Mouse (Mus musculus) kidney, postnatal 0 days (tissue): ENCODE measurements at regions not wholly inside any gene's neighbourhood (a gene's known extent, or its start where the extent isn't known, plus 50 kb on each side); places are given as distances from the start of the nearest gene placed in this dataset.

ENCODE experiments used
- ATAC-seq: fragments of 200-750 bp; cut with Nextera tagmentation; replicated peaks from 2 replicates; pipeline ENCODE4 v1.8.0; 2017; ENCODE audit warnings: low read depth, moderate number of reproducible peaks, moderate TSS enrichment, moderate library complexity; ENCODE audit not compliant: low FRiP score
- DNase-seq: peaks from one replicate; pipeline ENCODE4 v3.0.0-alpha.2; 2016; ENCODE audit warnings: low spot score
- H3K27ac ChIP-seq: fragments of 300-500 bp; sonication (generic); 2 replicates; pipeline ENCODE4 v1.5.1; 2014; ENCODE audit warnings: mild to moderate bottlenecking
- H3K27me3 ChIP-seq: fragments of 300-500 bp; sonication (generic); 2 replicates; pipeline ENCODE4 v1.6.1; 2014; ENCODE audit warnings: low read length, mixed read lengths; ENCODE audit not compliant: insufficient read depth
- H3K36me3 ChIP-seq: fragments of 300-500 bp; sonication (generic); 2 replicates; pipeline ENCODE4 v1.6.1; 2014; ENCODE audit warnings: low read length, mixed read lengths; ENCODE audit not compliant: insufficient read depth
- H3K4me1 ChIP-seq: fragments of 300-500 bp; sonication (generic); replicated peaks from 2 replicates; pipeline ENCODE4 v1.6.1; 2014; ENCODE audit warnings: antibody characterized with exemption, low read length, mixed read lengths; ENCODE audit not compliant: insufficient read depth
- H3K4me2 ChIP-seq: fragments of 300-500 bp; sonication (generic); 2 replicates; pipeline ENCODE4 v1.6.1; 2014; ENCODE audit warnings: mild to moderate bottlenecking, low read length, moderate library complexity, mixed read lengths
- H3K4me3 ChIP-seq: fragments of 300-500 bp; sonication (generic); replicated peaks from 2 replicates; pipeline ENCODE4 v1.5.1; 2014; ENCODE audit warnings: low read depth, low read length
- H3K9ac ChIP-seq: fragments of 300-500 bp; sonication (generic); 2 replicates; pipeline ENCODE4 v1.6.1; 2014; ENCODE audit warnings: low read depth, low read length
- H3K9me3 ChIP-seq: fragments of 300-500 bp; sonication (generic); replicated peaks from 2 replicates; pipeline ENCODE4 v1.6.1; 2016; ENCODE audit warnings: low read length, inconsistent platforms, mixed read lengths
- CTCF ChIP-seq: IDR thresholded peaks from 2 replicates; pipeline ENCODE4 v1.5.1; 2016; ENCODE audit warnings: antibody characterized with exemption, low read depth, mild to moderate bottlenecking, moderate library complexity
- WGBS: fragments of 180-500 bp; shearing (Covaris S2); extraction: QIAGEN DNeasy Blood & Tissue Kit; methylation state at CpG from one replicate; pipeline ENCODE4 v1.1.7; 2014; 5-methylcytosine and 5-hydroxymethylcytosine counted together

DNA sequence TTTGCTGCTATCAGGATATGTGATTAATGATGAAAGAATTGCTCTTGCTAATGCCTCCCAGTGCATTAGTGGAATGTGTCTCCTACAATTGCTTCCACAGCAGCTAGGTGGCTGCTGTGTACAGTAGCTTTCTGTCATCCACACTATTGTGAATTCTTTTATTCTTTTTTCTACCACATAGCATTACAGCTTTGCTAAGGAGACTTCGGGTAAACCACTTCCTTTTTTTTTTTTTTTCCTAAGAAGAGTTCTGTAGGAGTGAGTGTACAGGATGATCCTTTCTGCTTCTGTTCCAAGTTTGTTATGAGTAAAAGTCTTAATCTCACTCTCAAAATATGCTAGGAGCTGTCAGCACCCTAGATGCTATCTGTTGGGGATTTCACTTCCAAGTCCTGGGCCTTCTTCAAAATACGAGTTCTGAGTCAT, 110.6 kb downstream of the Rassf9 start:
- ATAC-seq (no peak), DNase-seq (peak; percentile 38)
- Histone ChIP-seq H3K4me3 (no peak overlapping the region), H3K36me3 (no peaks in the 10 kb centered on the region), H3K4me2 (no peak overlapping the region), H3K27ac (no peak overlapping the region), H3K27me3 (no peaks in the 10 kb centered on the region), H3K4me1 (no peaks in the 10 kb centered on the region), H3K9me3 (no peaks in the 10 kb centered on the region), H3K9ac (no peak overlapping the region)
- peak; percentile 43 for TF ChIP-seq CTCF
- WGBS: 55% methylated on average over 2 of the region's 2 CpGs

DNA sequence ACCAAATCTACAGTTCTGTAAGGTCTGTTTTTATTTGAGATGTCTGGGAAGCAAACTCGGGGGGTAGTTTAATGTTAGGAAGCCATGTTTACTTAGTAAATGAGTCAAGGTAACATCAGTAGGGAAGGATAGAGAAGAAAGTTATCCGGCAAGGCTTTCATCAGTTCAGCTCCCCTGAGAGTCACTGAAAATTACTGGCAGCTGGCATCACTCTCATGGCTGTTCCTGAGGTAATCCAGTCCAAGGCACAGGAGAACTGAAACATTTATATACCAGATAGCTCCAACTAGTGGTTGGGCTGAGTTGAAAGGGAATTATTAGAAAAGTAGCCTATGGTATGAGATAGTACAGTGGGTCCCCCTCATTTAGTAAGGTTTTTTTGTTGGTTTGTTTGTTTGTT, 106.7 kb downstream of the Rassf9 start:
- DNase-seq (no peak), ATAC-seq (no peak)
- H3K9me3 ChIP-seq: no peaks in the 10 kb centered on the region
- H3K4me1 ChIP-seq: no peaks in the 10 kb centered on the region
- H3K4me3 ChIP-seq: no peak overlapping the region
- no peak overlapping the region for H3K4me2 ChIP-seq
- H3K9ac ChIP-seq: no peak overlapping the region
- H3K36me3 ChIP-seq: no peaks in the 10 kb centered on the region
- no peak overlapping the region for H3K27ac ChIP-seq
- H3K27me3 ChIP-seq: no peaks in the 10 kb centered on the region
- WGBS: 44% methylated on average over 2 of the region's 2 CpGs
- TF ChIP-seq CTCF: peak; percentile 24; the same call in 1 of the 2 replicates

DNA sequence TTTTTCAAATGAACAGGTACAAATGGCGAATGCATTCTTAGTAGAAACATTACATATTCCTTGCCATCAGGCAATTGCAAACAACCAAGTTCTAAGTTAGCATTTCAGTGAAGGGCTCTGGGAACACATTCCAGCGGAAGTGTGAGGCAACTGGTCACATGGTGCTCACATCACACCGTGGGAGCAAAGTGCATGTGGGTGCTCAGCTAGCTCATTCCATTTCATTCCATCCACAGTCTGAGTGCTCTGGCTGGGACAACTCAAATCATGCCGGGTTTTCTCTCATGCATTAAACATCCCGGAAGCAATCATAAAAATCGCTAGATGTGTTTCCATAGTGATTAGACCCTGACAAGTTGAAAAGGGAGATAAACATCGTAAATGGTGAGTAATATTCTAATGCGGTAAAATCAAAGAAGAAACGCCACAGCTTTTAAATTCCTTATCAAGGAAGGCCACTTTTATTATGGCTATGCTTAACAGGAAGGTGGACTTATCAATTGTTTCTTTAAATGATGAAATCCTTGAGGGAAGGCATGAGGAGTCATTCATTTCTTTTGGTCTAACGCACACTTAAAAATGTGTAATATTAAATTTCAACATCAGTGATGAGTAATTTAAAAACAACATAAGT, 104.1 kb downstream of the Rassf9 start:
- WGBS: 75% methylated on average over 10 of the region's 10 CpGs
- Histone ChIP-seq H3K27me3 (no peaks in the 10 kb centered on the region), H3K27ac (no peak overlapping the region), H3K9ac (no peak overlapping the region), H3K4me2 (no peak overlapping the region), H3K9me3 (no peaks in the 10 kb centered on the region), H3K4me3 (no peak overlapping the region), H3K36me3 (no peaks in the 10 kb centered on the region), H3K4me1 (no peaks in the 10 kb centered on the region)
- no peak for DNase-seq
- no peak for TF ChIP-seq CTCF
- ATAC-seq: no peak
